Mouse (Mus musculus) ovary, postnatal 36 days (tissue): ENCODE results near the gene Grm4.
A peak's percentile ranks its signal among the peaks of the same experiment; 100 is the strongest.

Experiments used
- DNase-seq: peaks from one replicate; pipeline ENCODE4 v3.0.0; 2022; ENCODE audit warnings: low spot score, mixed read lengths

Grm4 gene

DNA sequence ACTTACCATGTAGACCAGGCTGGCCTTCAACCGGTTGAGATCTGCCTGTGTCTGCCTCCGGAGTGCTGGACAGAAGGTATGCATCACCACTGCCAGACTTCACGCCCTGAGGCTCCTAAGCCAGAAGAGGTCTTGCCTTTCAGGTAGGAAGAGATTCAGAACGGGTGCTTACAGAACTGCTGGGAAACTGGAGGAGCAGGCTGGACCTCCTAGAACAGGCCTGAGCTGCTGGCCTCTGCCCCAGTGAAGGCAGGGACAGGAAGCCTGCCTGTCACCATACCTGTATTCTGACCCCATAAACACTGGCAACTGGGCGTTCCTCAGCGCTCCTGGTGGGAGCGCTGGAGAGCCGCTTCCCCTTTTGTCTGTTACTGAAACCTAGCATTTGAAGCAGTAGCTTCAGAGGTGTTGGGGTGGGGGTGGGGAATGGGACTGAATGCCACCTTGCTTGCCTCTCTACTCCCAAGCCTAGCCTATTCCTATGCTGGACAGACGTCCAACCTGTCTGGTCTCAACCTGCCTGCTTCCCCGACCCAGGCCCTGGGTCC lies 30.3 kb upstream of the Grm4 start:
- DNase-seq = no peak

DNA sequence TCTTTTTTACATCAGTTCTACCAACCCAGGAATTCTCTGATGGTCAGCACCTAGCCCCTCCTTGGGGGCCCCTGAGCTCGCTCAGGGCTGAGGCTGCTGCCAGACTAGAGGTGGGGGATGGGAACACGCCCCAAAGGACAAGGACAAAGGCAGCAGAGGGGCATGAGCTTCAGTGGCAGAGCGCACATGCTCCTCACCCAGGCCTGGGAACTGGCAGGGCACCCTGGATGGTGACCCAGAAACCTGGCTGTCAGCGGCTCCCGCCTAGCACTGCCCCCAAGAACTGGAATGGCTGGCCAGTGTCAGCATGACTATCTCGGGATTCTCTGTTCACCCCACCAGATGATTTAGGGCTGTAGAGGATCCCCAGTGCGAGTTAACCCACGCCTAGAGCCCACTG lies 28.0 kb upstream of the Grm4 start:
- no peak for DNase-seq

DNA sequence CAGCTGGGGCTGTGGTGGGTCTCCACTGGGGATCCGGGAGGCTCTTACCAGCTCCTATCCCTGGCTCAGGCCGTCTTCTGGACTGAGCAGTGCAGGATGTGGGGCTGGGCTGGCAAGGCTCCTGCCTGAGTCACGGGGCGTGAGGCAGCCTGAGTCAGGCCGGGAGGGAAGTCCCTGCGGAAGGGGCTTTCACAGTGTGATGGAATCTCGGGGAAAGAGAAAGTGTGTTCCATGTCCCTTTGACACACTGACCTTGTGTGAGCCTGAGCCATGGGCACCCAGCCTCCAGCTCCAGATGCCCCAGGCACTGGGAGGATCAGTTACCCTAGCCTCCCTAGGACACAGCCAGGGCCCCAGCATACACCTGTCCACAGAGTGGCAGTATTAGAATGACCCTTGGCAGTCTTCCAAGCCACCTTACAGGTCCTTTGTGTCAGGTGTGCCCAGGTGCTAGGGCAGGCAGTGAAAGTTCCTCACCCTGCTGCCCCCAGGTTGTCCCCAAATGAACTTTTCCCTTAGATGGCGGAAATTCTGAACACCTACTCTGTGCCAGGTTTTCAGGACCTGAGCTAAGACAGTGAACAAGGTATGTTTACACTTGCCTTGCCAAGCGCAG lies 26.2 kb upstream of the Grm4 start:
- DNase-seq = peak; percentile 33

DNA sequence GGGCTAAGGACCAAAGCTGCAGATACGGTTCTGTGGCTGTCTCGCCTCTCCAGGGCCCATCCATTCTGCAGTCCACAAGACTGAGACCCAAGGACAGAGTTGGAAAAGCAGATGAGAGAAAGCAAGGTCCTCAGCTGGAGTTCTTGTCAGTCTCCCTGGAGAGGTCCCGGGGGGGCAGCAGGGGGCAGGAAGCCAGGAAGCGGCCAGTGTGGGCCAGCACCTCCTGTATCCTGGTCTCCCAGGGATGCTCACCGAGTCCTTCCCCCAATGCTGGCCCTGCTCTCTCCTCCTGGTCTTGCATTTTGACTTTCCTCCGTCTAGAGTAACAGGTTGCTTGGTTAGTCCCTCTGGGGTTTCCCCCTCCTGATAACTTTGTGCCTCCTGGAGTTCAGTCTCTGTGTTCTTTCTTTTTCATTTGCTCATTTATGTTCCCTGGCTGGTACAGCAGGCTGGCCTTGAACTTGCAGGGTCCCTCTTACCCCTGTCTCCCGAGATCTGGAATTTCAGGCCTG lies 25.4 kb upstream of the Grm4 start:
- DNase-seq = no peak

DNA sequence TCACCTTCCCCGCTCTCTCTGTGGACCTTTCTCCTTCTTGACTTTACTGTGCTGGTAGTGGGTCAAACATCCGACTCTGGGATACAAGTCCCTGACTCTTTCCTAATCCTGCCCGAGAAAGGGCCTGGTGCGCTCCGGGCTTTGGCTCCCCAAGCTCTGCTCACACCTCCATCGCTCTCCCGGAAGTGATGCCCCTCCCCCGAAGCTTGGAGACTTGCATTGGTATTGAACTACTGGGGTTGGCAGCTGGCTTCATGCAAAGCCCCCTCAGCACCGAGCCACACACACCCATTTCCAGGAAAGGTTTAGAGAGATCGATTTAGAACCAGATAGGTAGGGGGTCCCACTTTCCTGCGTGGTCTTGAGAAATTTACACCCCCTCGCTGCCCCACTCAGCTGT lies 24.8 kb upstream of the Grm4 start:
- DNase-seq = no peak

DNA sequence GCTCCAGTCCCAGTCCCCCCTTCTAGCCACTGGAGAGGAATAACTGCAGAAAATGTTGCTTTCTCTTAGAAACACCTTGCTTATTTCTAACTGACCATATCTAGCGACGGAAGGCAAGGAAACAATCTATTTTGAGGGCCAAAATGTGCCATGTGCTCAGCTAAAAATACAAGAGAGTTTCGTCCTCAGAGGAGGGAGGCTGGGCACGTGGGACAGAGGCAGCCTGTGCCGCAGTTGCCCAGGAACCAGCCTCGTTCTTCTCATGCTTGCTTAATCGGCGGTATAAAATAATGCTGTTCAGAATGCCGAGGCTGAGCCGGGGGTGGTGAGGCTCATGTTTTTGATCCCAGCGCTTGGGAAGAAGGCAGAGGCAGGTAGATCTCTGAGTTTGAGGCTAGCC lies 23.3 kb upstream of the Grm4 start:
- DNase-seq = no peak

DNA sequence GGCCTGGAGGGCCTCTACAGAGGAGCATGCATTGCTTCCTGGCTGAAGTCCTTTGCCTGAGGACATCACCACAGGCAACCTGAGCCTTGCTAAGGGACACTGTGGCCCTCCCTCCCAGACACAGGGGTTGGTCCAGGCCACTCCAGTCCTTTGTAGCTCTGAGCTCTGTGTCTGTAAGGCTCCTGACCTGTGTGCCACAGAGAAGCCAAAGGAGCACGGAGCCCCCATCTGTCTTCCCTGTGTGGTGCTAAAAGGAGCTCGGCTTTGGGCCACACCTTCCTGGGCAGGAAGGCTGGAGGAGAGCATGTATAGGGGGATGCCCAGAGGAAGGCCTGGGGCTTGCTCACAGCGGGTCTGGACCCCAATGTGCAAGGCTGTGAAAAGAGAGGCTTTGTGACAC lies 20.8 kb upstream of the Grm4 start:
- no peak for DNase-seq

DNA sequence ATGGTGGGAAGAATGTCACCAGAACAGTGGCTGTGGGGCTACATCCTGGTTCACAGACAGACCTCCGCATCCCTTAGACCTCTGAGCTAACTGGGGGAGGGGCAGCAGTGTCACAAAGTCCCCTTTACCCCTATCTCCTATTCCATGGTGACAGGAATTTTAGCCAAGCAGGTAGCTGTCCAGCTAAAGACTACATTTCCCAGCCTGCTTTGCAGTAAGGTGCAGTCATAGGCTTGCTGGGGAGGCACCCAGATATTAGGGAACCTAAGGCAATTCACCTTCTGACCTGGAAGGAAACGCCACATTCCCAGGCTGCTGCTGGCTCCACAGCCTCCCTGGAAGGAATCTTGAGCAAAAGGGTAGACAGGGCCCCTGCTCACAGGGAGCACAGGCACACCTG lies 20.1 kb upstream of the Grm4 start:
- no peak for DNase-seq

DNA sequence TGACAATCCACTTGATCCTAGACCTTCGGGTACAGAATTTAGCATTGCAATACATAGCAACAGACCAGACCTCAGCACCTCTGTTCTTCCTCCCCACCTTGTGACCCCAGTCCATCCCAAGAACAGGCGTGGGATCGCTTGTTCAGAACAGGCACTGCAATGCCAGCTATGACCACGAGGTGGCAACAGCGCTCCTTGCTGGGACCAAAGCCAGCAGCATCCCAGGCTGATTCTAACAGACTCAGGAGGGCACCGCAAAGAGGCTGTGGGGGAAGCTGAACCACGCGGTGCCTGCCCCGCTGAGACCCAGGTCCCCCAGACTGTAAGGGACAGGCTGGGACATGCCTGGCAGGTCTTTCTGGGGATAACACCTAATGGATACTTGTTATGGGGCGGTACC lies 13.5 kb upstream of the Grm4 start:
- DNase-seq = peak; percentile 84

DNA sequence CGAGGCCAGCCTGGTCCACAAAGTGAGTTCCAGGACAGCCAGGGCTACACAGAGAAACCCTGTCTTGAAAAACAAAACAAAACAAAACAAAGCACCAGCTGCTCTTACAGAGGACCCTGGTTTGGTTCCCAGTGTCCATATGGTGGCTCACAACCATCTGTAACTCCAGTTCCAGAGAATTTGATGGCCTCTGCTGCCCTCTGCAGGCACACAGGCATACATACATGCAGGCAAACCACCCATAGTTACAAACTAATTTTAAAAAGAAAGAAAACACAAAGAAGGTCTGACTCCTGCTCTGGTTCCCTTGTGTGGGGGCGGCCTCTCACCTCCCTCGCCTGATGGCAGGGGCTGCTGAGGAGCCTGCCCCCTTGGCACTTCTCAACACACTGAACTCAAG lies 12.2 kb upstream of the Grm4 start:
- DNase-seq = no peak

DNA sequence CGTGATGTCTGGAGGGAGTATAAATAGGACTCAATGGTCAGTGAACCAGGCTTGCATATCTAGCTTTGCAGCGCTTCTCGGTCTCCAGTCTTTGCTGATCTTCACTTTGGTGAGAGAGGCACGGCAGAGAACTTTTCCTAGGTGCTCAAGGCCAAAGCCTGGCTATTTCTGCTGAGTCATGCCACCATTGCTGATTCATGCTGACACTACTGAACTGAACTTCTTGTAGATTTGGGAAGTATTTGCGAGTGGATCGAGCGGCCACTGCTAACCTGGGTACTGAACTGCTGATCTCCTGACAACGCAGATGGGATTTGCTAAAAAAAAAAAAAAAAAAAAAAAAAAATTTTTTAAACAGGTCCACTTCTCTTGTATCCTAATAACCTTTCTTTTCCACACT lies 10.9 kb upstream of the Grm4 start:
- DNase-seq = no peak

DNA sequence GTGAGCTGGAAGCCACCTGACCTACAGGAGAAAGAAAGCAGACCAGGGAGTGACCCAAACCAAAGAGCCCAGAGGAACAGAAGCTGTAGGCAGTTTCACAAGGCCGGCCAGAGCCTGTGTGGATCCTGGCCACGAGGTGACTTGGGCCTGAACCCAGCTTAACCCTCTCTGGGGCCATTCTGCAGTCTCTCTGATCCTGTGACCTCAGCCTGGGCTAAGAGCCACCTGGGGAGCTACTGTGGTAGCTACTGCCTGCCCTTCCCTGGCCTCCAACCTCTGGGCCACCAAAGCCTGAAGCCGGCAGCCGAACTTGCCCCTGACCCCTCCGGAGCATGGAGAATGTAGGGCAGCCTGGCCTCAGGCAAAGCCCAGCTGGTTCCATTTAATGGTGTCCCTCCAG lies 7.6 kb upstream of the Grm4 start:
- DNase-seq = no peak

DNA sequence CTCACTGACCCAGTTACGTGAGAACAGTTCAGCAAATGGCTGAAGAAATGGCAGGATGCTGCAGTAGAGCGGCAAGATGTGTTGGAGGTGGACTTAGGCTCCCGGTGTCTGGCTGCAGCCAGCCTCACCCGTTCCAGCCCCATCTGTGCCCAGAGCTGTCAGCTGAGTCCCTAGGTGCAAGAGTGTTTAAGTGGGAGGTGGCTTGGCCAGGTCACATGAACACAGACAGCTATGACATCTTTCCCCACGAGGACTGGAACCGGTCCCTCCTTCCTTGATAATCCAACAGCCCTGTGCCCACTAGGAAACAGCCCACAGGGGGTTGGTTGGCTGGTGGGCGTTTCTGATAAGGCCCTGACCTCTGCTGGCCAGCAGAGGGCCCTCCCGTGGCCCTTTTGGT lies 6.8 kb upstream of the Grm4 start:
- DNase-seq = no peak

DNA sequence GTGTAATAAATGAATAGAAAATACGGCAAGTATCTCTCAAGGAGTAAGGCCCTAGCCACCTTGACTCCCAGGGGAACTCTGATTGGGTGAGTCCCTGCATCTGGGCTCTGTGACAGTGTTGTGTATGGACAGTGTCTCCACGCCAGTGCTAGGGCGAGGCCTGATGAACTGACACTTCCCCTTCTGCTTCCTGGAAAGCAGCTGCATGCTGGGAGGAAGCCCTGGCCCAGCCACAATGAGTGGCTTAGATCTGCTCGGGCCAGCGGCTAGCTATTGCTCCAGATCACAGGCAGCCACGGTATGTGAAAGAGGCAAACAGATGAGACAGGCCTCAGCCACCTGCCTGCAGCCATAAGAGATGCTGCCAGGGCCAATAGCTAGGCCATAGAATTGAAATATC lies 6.0 kb upstream of the Grm4 start:
- DNase-seq = no peak

DNA sequence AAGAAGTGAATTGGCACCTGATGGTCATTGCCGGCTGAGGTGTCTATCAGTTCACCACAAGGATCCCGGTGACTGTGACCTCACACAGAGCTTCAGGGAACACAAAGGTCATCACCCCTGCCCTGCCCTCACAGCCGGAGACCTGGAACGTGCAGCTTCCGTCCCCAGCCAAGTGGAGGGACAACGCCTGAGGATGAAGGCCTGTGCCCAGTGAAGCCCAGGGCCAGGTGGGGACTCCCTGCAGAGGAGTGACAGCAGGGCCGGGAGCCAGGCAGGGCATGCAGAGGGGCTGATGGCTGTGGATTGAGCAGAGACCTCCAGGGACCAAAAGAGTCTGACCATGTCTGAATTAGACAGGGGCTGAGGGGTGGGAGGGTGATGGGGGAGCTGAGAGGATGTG lies 1.9 kb upstream of the Grm4 start:
- no peak for DNase-seq

DNA sequence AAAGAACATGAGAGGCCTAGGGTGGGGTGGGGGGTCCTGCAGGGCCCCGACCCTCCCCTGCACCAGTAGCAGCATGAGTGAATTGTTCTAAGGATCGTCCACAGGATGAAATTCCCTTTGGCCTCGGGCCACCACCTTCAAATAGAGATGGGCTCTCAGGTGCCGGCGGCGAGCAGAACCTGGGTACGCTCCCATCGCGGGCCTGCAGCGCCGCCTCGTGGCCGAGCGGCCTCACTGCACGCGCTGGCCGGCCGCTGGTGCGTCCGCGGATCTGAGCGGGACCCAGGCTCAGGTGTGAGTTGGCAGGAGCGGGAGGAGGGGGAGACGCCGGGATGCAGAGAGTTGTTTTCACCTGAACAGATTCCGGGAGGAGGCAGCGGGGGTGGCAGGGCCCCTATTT lies 646 bp downstream of the Grm4 start:
- peak; percentile 50 for DNase-seq

DNA sequence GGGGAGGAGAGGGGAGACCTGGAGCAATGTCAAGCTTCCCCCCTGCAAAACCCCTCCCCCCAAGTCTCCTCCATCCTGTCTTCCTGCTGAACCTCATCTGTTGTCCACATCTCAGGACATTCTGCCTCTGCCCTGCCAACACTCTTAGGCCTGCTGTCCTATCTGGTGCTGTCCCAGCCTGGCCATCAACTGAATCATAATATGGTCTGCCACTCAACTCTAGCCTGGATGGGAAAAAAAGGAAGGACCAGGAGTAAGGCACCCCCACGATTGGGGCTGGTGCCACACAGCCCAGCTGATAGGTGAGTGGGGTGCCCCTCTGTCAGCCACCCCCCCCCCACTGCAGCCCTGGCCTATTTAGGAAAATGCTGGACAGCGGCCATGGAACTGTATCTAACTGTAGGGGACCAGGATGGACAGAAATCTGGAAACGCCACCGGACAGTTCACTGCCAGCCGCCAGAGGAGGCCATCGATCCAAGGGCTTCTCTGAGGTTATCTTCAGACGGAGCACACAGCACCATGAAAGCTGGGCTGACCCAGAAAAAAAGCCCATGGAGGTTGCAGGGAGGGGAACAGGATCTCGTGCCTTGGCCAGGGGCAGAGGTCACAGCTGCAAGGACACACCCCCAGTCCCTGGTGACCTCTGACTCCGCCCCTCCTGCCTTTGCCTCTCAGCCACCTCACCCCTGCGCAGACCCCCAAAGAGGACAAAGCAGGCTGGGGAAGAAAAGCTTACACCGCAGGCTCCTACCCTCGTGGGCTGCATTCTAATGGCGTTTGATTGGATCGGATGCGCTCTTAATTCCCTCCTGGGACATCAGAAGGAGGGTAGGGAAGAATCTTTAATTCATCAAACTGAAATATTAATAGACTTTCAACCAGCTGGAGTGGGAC lies 2.3 kb downstream of the Grm4 start:
- DNase-seq = no peak

DNA sequence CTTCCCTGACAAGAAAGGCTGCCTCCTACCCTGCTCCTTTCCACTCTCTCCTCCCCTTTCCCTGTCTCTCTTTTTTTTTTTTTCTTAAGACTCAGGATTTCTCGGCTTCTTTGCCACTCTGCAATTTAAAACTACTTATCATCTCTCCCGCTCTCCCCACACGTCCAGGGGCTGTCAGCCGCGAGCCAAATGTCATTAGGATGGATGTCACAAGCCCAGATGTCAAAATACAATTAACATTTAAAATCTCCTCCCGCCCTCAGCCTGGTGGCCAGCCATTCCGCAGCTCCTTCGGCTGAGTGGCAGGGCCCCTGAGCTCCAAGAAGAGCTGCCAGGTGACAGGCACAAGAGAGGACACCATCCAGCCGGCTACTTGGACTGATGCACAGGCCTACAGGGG lies 2.9 kb downstream of the Grm4 start:
- DNase-seq = no peak

DNA sequence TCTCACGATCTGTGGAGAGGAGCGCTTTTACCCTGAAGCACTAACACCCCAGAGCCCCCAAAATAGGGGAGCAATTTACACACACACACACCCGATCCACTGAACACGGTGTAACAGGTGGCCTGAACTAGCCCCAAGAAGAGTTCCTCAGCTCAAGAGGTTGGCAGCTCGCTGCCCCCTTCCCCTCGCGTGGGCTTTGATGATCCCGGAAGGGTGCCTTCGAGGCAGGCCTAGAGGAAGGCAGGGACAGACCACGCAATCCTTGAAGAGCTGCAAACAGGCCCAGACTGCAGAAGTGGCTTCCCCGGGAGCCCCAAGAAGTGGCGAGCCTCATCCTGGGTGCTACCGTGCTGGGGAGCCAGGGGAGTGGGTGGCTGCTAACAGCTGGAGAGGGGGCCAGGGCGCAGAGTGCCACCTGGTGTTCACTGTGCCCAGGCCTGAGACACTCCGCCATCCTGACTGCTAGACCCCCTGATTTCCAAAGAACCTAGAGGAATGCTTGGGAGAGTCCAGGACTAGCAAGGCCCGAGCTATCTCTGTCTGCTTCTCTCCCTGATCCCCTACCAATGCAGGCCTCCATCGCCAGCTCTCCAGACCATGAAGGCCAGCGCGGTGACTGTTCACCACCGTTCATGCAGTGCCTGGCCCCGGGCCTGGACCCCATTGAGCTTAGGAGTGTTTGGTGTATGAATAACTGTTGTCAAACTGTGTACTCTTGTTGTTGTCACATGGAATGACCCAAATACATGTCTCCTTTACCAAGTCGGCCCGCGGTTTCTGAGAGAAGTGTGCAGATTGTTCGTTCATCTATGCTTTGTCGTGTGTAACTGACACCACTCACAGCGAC lies 7.1 kb downstream of the Grm4 start:
- no peak for DNase-seq

DNA sequence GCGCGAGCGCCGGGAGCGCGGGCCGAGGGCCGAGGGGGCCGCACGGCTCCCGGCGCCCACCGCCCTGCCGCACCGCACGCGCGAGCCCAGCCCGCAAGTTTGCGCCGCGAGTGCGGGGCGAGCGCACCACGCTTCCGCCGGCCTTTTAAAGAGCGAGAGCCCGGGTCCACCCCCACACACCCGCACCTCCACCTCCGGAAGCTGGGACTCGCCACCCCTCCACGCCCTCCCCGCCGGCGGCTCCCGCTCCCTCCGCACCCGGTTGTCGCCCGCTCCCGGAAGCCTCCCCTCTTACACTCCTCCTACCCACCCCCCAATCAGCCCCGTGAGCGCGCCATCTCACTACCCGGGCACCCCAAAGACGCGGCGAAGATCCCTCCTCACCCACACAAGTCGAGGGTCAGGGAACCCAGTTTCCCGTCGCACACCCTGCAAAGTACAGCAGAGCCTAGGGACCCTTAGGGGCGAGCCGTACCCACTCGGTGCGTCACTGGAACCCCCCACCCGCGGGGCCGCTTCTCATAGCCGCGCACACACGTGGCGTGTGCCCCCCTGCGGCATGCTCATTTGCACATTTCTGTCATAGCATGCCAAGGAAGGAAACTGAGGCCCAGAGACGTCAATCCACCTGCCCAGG lies 7.8 kb downstream of the Grm4 start:
- DNase-seq = no peak

DNA sequence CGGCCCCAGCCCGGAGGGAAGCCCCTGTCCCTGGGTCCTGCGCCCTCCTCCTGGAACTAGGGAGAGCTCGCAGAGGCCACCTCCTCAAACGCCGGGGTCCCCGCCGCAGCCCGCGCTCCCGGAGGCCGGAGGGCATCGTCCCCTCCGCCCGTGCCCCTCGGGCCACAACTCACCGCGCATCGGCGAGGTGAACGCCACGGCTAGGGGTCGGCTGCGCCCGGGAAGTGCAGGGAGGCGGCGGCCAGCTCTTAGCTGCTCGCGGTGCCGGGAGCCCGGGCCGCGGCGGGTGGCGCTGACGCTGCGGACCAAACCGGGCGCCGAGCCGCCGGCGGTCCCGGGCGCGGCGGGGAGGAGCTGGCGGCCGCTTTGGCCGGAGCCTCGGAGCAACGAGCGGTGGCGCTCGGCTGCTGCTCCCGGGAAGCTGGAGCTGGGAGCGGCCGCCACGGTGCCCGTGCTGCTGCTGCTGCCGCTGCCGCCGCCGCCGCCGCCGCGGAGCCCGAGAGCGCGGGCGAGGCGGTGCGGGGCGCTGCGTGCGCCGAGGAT lies 8.5 kb downstream of the Grm4 start:
- peak; percentile 37 for DNase-seq
